Mouse (Mus musculus) heart, postnatal 0 days (tissue): ENCODE measurements around the gene Ppp1r9b. TPM values are rescaled to one million over a fixed set of nuclear protein-coding genes. Genes with fewer than 3 reads are reported as not detected.
"Not testable (repeated sequence)": the region's sequence is repeated elsewhere in the genome, so short reads cannot be mapped to it uniquely, and the experiment has no call there.

Source experiments
- ATAC-seq: fragments of 200-750 bp; cut with Nextera tagmentation; 2 replicates; pipeline ENCODE4 v1.8.0; 2017; ENCODE audit warnings: low read depth, moderate number of reproducible peaks, moderate library complexity; ENCODE audit not compliant: insufficient read depth
- DNase-seq: peaks from one replicate; pipeline ENCODE4 v3.0.0-alpha.2; 2016; ENCODE audit warnings: low spot score
- H3K27ac ChIP-seq: fragments of 300-500 bp; sonication (generic); 2 replicates; pipeline ENCODE4 v1.5.1; 2014; ENCODE audit warnings: low read depth, mild to moderate bottlenecking
- H3K27me3 ChIP-seq: fragments of 300-500 bp; sonication (generic); 2 replicates; pipeline ENCODE4 v1.6.1; 2014; ENCODE audit warnings: low read length, mixed read lengths; ENCODE audit not compliant: control insufficient read depth, insufficient read depth
- H3K36me3 ChIP-seq: fragments of 300-500 bp; sonication (generic); replicated peaks from 2 replicates; pipeline ENCODE4 v1.6.1; 2014; ENCODE audit warnings: low read length, mixed read lengths; ENCODE audit not compliant: control insufficient read depth, insufficient read depth
- H3K4me1 ChIP-seq: fragments of 300-500 bp; sonication (generic); 2 replicates; pipeline ENCODE4 v1.6.1; 2014; ENCODE audit warnings: antibody characterized with exemption; ENCODE audit not compliant: control insufficient read depth, insufficient read depth
- H3K4me2 ChIP-seq: fragments of 300-500 bp; sonication (generic); 2 replicates; pipeline ENCODE4 v1.6.1; 2014; ENCODE audit warnings: low read depth, mild to moderate bottlenecking, low read length, moderate library complexity
- H3K4me3 ChIP-seq: fragments of 300-500 bp; sonication (generic); 2 replicates; pipeline ENCODE4 v1.5.1; 2014; ENCODE audit warnings: low read depth, low read length
- H3K9ac ChIP-seq: fragments of 300-500 bp; sonication (generic); replicated peaks from 2 replicates; pipeline ENCODE4 v1.6.1; 2014; ENCODE audit warnings: low read depth, low read length, mixed read lengths
- H3K9me3 ChIP-seq: fragments of 300-500 bp; sonication (generic); replicated peaks from 2 replicates; pipeline ENCODE4 v1.6.1; 2016; ENCODE audit warnings: low read length; ENCODE audit not compliant: control insufficient read depth
- CTCF ChIP-seq: IDR thresholded peaks from 2 replicates; pipeline ENCODE4 v1.5.1; 2016; ENCODE audit warnings: antibody characterized with exemption, control low read depth, low read depth
- EP300 ChIP-seq: IDR thresholded peaks from 2 replicates; pipeline ENCODE4 v1.6.1; 2016; ENCODE audit warnings: antibody characterized with exemption, low read depth
- WGBS: fragments of 180-500 bp; shearing (Covaris S2); extraction: QIAGEN DNeasy Blood & Tissue Kit; methylation state at CpG from one replicate; pipeline ENCODE4 v1.1.7; 2014; 5-methylcytosine and 5-hydroxymethylcytosine counted together
- polyA plus RNA-seq: library from polyadenylated mRNA; unstranded; fragments of >200 nt; fragmentation: Nextera tagmentation; extraction: Ambion mirVana; gene quantifications from 2 replicates; pipeline ENCODE4 v1.2.1, GENCODE M21; 2015
- total RNA-seq: library from RNA; depleted of rRNA; stranded (reverse); fragments of >200 nt; gene quantifications from 2 replicates; pipeline ENCODE4 v1.2.3, GENCODE M21; 2014; ENCODE audit warnings: low replicate concordance

Gene Ppp1r9b
- total and polyA plus RNA-seq, 2 experiments from 2014 or later, result 4.7 to 27.6 TPM

GRCm38 (mm10) chr11:95007418-95007817 is 16.6 kb downstream of the Ppp1r9b start:
- no peak overlapping the region for H3K9ac ChIP-seq
- 64% methylated on average over 3 of the region's 3 CpGs for WGBS
- ATAC-seq (no peak), DNase-seq (no peak)
- H3K4me3 ChIP-seq, result no peak overlapping the region
- peaks cover 22% of the 10 kb centered on the region for H3K36me3 ChIP-seq
- peak overlapping the region; percentile 80 for H3K4me2 ChIP-seq
- no peaks in the 10 kb centered on the region for H3K9me3 ChIP-seq
- H3K27me3 ChIP-seq, result no peaks in the 10 kb centered on the region
- TF ChIP-seq EP300 (no peak), CTCF (no peak)
- H3K27ac ChIP-seq, result no peak overlapping the region
- H3K4me1 ChIP-seq, result peaks cover 20% of the 10 kb centered on the region

- Histone ChIP-seq H3K27me3 (no peaks in the 10 kb centered on the region), H3K4me2 (peak overlapping the region; percentile 97), H3K36me3 (peaks cover 8% of the 10 kb centered on the region; the same call in 1 of the 2 replicates), H3K4me1 (peaks cover 20% of the 10 kb centered on the region), H3K9me3 (no peaks in the 10 kb centered on the region), H3K4me3 (peak overlapping the region; percentile 68), H3K27ac (peak overlapping the region; percentile 64), H3K9ac (peak overlapping the region; percentile 59)
- WGBS, result 24% methylated on average over 15 of the region's 15 CpGs
- TF ChIP-seq CTCF (no peak), EP300 (no peak)
- peak; percentile 61 for DNase-seq
- 0 out of 2 replicates have a peak, but pooled peaks have one; percentile 15 for ATAC-seq
These were observed 18.1 kb downstream of the Ppp1r9b start for GRCm38 (mm10) chr11:95008661-95009628.

DNA sequence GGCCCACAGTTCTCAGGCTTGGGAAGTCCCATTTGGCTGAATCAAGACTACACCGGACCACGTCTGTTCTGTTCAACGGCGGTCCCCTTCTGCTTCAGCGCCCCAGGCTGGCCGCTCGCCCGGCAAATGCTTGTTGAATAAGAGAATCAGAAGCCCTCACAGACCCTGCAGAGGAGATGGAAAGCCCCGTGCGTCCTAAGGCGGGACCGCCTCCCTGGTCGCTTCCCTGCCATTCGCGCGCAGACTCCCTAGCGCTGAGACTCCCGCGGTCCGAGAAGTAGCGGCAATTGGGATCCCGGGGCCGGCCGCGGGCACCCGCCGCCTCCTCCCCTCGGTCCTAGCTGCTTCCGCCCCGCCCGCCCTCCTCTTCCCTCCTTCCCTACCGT is 18.8 kb downstream of the Ppp1r9b start, which contains the start of gene Samd14:
Samd14 (plus strand) TSS at position 251 of the 386 bp plus-strand sequence.
- H3K27me3 ChIP-seq, result no peaks in the 10 kb centered on the region
- H3K36me3 ChIP-seq, result peaks cover 8% of the 10 kb centered on the region; the same call in 1 of the 2 replicates
- DNase-seq (peak; percentile 63), ATAC-seq (peak; percentile 55)
- TF ChIP-seq CTCF, result no peak
- no peak for TF ChIP-seq EP300
- peak within 1 kb of the TSS; percentile 64 for H3K27ac ChIP-seq
- peaks cover 20% of the 10 kb centered on the region for H3K4me1 ChIP-seq
- H3K4me2 ChIP-seq, result peak within 1 kb of the TSS; percentile 97
- peak within 1 kb of the TSS; percentile 68 for H3K4me3 ChIP-seq
- H3K9me3 ChIP-seq, result no peaks in the 10 kb centered on the region
- peak within 1 kb of the TSS; percentile 59 for H3K9ac ChIP-seq
- WGBS, result 0% methylated on average over 30 of the region's 32 CpGs

DNA sequence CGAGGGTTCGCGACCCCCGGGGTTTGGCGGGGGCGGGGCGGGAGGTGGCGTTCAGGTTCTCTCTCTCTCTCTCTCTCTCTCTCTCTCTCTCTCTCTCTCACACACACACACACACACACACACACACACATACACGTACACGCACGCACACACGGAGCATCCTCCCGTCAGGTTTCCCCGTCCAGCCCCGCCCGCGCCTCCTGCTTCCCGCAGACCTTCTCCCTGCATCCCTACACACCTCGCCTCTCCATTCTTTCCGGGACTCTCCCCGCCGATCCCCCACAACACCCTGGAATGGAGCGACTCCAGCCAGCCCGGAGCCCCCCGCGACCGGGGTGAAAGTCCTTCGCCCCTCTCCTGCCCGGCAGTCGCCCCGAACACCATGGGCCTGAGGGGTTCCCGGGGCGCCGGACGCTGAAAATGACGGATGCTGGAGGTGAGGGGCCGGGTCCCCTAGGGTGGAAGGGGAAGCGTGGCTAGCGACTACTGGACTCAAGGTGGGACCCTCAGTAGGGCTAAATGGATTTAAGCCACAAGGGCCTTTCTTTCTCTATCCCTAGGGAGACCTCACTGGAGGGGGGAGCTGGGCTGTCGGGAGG is 19.4 kb downstream of the Ppp1r9b start:
- no peak for TF ChIP-seq EP300
- TF ChIP-seq CTCF, result no peak
- peaks cover 20% of the 10 kb centered on the region for H3K4me1 ChIP-seq
- peak overlapping the region; percentile 97 for H3K4me2 ChIP-seq
- no peaks in the 10 kb centered on the region for H3K9me3 ChIP-seq
- H3K36me3 ChIP-seq, result 0 out of 2 replicates have a peak, but pooled peaks cover 5% of the 10 kb centered on the region
- H3K27ac ChIP-seq, result peak overlapping the region; percentile 64
- no peaks in the 10 kb centered on the region for H3K27me3 ChIP-seq
- 0 out of 2 replicates have a peak, but pooled peaks have one; percentile 13 for ATAC-seq
- DNase-seq, result no peak
- 1% methylated on average over 35 of the region's 40 CpGs for WGBS
- H3K4me3 ChIP-seq, result peak overlapping the region; percentile 68
- H3K9ac ChIP-seq, result peak overlapping the region; percentile 59

DNA sequence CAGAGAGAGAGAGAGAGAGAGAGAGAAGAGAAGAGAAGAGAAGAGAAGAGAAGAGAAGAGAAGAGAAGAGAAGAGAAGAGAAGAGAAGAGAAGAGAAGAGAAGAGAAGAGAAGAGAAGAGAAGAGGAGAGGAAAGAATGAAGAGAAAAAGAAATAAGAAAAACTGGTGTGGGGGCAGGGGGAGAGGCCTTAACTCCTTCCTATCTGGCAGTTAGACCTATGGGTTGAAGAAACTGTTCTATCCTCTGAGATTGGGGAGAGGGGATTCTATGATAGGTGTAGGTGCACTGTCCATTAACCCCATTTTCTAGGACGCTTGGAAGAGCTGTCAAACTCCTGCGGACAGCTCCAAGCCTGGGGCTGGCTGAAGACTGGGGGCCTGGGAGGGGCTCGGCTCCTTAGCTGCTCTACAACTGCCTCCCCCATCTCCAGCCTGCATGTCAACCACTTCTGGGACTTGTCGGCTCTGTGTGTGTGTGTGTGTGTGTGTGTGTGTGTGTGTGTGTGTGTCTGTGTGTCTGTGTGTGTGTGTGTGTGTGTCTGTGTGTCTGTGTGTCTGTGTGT is 20.1 kb downstream of the Ppp1r9b start:
- Histone ChIP-seq H3K4me3 (peak overlapping the region; percentile 9; the same call in 1 of the 2 replicates), H3K4me1 (peaks cover 24% of the 10 kb centered on the region), H3K4me2 (peak overlapping the region; percentile 97)
- WGBS, result 42% methylated on average over 3 of the region's 4 CpGs
- not testable (repeated sequence) for H3K9me3 ChIP-seq, H3K36me3 ChIP-seq, H3K27me3 ChIP-seq, DNase-seq, H3K27ac ChIP-seq, H3K9ac ChIP-seq, ATAC-seq
